Mouse (Mus musculus) spleen, postnatal 36 days (tissue): ENCODE results near the gene Nppa.
"Not testable (repeated sequence)": the region's sequence is repeated elsewhere in the genome, so short reads cannot be mapped to it uniquely, and the experiment has no call there.

Experiments
- DNase-seq, 2 experiments: peaks; one replicate each; pipeline ENCODE4 v3.0.0; 2022; ENCODE audit warnings: low spot score in 2 of 2, mixed read lengths in 1 of 2

Nppa gene

GRCm38 (mm10) chr4:148011332-148011731, 10.8 kb downstream of the Nppa start:
- no peak for DNase-seq

- DNase-seq, result no peak
Measured at GRCm38 (mm10) chr4:148012216-148012615, 11.7 kb downstream of the Nppa start.

- DNase-seq, result no peak
Measured at GRCm38 (mm10) chr4:148015418-148015817, 14.9 kb downstream of the Nppa start.

GRCm38 (mm10) chr4:148016981-148017380, 16.5 kb downstream of the Nppa start:
- DNase-seq, result no peak

- no peak for DNase-seq
Measured at GRCm38 (mm10) chr4:148018410-148018809, 17.9 kb downstream of the Nppa start.

GRCm38 (mm10) chr4:148024003-148024402, 23.5 kb downstream of the Nppa start:
- no peak for DNase-seq

GRCm38 (mm10) chr4:148029297-148029696, 28.8 kb downstream of the Nppa start:
- no peak for DNase-seq

- no peak for DNase-seq
Measured at GRCm38 (mm10) chr4:148030506-148030905, 30.0 kb downstream of the Nppa start.

- DNase-seq, result no peak
Measured at GRCm38 (mm10) chr4:148033858-148034410, 33.4 kb downstream of the Nppa start.

GRCm38 (mm10) chr4:148035440-148035839, 34.9 kb downstream of the Nppa start:
- DNase-seq, result no peak

- no peak for DNase-seq
Measured at GRCm38 (mm10) chr4:148038079-148038599, 37.6 kb downstream of the Nppa start.

GRCm38 (mm10) chr4:148038600-148039253, 38.2 kb downstream of the Nppa start, which contains the start of the genes Clcn6 and Mthfr:
TSS of gene Clcn6 (minus strand) at chr4:148038821.
TSS of gene Mthfr (plus strand) at chr4:148039077.
- DNase-seq, result peak; percentile 99 to 100

- DNase-seq, result peak in 1 of 2 experiments; percentile 16
Measured at GRCm38 (mm10) chr4:148039254-148040028, 38.9 kb downstream of the Nppa start.

- no peak for DNase-seq
Measured at GRCm38 (mm10) chr4:148040029-148040830, 39.7 kb downstream of the Nppa start.

GRCm38 (mm10) chr4:148040933-148041610, 40.5 kb downstream of the Nppa start:
- DNase-seq, result peak; percentile 46 to 57

- peak in 1 of 2 experiments; percentile 20 for DNase-seq
Measured at GRCm38 (mm10) chr4:148041611-148042191, 41.2 kb downstream of the Nppa start.

- DNase-seq, result not testable (repeated sequence)
Measured at GRCm38 (mm10) chr4:148043327-148043726, 42.8 kb downstream of the Nppa start.

- no peak for DNase-seq
Measured at GRCm38 (mm10) chr4:148044113-148044512, 43.6 kb downstream of the Nppa start.

GRCm38 (mm10) chr4:148046450-148047031, 46.0 kb downstream of the Nppa start:
- DNase-seq, result peak in 1 of 2 experiments; percentile 22

GRCm38 (mm10) chr4:148050396-148050914, 49.9 kb downstream of the Nppa start:
- not testable (repeated sequence) for DNase-seq
